Mouse (Mus musculus): ENCODE results near the gene Gm5788. TPM values are rescaled to one million over a fixed set of nuclear protein-coding genes. Genes with fewer than 3 reads are reported as not detected.
"Not testable (repeated sequence)": the region's sequence is repeated elsewhere in the genome, so short reads cannot be mapped to it uniquely, and the experiment has no call there.

Gm5788 gene
- not detected in 2 replicates for polyA plus RNA-seq (2012)

DNA sequence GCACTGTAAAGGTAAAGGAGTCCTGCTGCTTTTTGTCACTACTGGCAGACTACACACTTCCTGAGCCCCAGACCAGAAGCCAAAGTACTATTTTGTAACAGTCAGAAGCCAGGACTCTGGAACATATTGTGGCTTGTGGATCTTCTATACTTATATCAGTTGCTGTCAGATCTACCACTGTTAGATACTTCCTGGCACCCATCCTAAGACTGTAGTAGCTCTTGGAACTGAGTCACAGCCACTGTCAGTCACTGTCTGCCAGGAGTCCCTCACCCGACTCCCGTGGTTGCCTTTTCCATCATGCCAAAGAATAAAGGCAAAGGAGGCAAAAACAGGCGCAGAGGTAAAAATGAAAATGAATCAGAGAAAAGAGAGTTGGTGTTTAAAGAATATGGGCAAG, at the start of gene Gm5788:
Gm5788 (plus strand) TSS at position 301 of the 400 bp plus-strand sequence.
- not testable (repeated sequence) for TF ChIP-seq GATA1 (IDR thresholded peaks at IDR 0.05; ENCODE audit: low read length)

DNA sequence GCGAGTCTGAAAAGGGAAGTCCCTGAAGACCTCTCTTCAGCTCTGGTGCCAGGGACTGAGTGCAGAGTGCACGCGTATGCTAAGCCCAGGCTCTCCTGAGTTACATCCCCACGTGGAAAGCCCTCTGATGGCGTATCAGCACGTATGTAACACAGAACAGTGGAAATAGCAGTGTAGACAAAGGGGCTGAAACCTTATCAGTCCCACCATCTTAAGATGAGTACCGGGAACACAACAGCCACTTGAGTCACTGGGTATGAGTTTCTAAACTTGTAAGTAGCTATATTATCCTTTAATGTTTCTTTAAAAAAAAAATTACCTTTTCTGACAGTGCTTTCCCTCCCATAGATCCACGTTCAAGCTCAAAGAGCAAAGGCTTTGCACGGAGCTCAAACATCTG, 45.1 kb upstream of the Gm5788 start:
- no peak for TF ChIP-seq GATA1 (IDR thresholded peaks at IDR 0.05; ENCODE audit: low read length)

DNA sequence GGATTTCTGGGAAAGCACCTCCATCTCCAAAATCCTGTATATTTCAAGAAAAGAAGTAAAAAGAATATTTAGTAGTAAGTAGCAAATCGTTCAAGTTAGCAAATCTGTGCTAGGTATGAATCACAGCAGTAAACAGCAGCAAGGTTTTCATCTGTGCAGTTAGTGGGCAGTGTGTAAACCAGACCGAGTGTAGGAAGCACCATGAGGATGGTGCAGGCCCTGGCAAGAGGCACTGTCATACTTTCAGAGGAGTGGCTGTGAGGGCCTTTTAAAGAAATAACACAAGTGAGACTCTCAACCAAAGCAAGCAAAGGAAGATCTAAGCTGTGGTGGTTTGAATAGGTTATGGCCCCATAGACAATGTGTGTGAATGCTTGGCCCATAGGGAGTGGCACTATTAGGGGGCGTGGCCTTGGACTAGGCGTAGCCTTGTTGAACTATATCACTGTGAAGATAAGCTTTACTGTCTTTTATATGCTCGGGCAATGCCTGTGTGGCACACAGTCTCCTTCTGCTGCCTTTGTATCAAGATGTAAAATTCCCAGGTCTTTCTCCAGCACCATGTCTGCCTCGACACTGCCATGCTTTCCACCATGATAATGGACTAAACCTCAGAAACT, 29.7 kb upstream of the Gm5788 start:
- no peak for TF ChIP-seq GATA1 (IDR thresholded peaks at IDR 0.05; ENCODE audit: low read length)

DNA sequence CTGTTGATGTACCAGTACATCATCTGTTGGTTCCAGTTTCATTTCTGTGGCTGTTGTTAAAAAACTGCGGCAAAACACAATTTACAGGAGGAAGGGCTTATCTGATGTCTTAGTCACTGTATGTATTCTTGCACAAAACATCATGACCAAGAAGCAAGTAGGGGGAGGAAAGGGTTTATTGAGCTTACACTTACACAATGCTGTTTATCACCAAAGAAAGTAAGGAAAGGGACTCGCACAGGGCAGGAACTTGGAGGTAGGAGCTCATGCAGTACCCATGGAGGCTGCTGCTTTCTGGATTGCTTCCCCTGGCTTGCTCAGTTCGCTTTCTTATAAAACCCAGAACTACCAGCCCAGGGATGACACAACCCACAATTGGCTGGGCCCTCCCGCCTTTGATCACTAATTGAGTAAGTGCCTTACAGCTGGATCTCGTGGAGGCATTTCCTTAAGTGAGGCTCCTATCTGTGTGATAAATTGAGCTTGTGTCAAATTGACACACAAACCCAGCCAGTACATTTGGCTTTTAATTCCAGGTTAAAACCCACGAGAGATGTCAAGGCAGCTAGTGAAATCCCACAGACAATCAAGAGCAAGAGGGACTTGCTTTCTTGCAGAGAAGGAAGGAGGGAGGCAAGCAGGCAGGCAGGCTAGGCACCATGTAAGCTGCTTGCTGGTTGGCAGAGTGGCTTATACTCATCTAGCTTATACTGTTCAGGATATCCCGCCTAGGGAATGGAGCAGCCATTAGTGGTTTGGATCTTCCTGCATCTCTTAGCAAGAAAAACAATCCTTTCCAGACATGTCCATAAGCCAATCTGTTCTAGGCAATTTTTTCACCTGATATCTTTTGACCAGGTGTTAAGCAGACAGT, 24.0 kb upstream of the Gm5788 start:
- TF ChIP-seq GATA1 (IDR thresholded peaks at IDR 0.05; ENCODE audit: low read length) = no peak

DNA sequence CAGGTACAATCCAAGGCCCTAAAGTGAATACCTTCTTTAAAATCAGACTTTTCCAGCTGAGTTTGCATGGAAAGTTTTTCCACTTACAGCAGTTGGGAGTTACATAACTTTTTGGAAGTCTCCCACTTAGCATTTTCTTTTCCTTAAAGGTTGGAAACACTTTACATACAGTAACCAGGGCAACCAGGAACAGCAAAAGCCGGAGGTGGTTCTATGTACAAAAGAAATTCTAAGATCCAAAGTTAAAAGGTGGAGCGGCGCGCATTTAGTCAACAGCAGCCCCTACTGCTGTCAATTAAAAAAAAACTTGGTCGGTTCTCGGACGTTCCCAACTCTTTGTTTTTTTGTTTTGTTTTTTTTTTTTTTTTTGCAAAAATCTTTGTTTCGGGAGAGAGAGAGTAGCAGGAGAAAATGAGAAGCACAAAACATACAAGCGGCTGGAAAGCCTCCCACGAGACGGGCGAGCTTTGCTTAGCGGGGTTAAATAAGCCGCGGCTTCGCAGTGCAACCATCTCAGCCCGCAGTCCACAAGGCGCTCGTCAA, 23.0 kb upstream of the Gm5788 start:
- TF ChIP-seq GATA1 (IDR thresholded peaks at IDR 0.05; ENCODE audit: low read length) = no peak

DNA sequence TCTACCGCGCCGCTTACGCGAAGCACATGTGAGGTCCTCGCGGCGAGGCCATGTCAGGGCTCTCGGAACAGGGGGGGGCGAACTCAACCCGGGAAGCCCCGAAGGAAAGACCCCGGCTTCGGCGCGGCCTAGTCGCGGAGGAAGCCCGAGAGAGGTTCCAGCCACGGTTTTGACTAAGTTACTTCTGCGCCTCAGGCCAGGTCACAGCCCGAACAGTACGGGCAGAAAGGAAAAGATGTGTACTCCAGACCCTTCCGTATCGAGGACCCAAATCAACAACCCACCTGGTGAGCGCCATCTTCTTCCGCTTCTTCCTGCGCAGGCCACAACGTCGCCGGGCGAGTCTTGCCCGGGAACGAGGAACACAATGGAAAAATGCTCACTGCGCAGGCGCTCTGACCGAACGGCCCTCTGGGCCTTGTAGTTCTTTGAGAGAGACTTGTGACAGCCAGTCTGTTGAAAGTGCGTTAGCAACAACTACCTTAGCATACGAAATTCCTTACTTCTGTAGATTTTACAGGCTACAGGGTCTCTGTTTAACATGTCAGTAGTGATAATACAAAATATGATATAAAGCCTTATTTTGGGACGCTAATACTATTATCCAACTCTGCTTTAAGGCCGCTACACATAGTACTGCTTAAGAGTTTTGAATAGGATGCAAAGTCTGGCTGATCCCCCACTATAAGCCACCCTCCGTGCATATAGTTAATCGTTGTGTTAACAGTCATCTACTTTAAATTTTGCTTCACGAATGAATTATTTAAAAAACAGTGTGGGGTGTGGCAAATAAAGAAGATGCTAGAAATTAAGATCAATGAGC, 22.3 kb upstream of the Gm5788 start, which contains the start of gene Snw1:
Snw1 (minus strand) TSS at position 311 of the 823 bp plus-strand sequence.
- TF ChIP-seq GATA1 (IDR thresholded peaks at IDR 0.05; ENCODE audit: low read length) = no peak

DNA sequence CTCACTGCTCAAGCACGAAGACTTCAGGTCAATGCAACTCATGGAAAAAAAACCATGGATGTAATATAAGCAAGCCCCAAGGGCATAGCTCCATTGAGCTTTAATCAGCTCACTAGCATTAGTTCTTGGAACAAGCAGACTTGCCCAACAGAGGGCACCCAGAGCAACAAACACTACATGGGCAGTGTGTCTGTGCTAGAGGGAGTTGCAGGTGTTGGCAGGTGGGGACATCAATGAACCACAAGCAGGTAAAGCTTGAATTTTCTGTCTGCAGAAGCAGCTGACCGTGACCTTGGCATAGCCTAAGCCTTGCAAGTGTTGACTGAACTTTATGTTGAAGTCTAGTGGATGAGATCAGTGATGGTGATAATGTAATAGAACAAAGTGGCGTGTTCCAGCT, 19.8 kb upstream of the Gm5788 start:
- no peak for TF ChIP-seq GATA1 (IDR thresholded peaks at IDR 0.05; ENCODE audit: low read length)

DNA sequence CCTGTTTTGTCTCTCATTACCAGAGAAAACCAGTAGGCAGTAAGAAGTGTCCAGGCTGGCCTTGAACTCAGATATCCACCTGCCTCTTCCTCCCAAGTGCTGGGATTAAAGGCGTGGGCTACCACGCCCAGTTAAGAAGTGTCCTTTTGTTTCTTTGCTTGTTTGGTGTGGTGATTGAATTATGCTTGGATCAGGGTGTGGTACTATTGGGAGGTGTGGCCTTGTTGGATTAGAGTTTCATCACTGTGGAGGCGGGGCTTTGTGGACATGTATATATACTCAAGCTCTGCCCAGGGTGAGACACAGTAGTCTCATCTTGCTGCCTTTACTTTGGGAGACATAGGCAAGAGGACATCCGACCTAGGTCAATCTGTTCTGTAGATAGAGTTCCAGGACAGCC, 19.5 kb downstream of the Gm5788 start, which contains the start of gene Gm8300:
Gm8300 (plus strand) TSS at position 301 of the 400 bp plus-strand sequence.
- not testable (repeated sequence) for TF ChIP-seq GATA1 (IDR thresholded peaks at IDR 0.05; ENCODE audit: low read length)

DNA sequence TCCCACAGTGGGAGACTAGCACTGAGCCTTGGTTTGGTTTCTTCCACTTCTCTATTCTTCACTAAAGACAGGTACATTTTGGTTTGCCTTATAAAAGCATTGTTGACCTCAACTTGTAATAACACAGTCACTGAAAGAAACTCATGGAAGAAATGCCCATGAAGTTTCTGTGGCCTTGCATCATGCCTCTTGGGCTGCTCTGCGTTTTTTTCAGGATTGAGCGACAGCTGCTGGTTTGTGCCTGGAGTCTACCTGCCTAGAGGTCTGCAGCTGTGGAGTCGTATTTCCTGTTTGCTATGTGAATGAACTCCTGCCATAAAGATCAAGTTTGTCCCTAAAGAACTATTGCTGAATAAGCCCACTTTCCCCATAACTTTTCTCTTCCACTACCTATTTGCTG, 49.4 kb downstream of the Gm5788 start:
- TF ChIP-seq GATA1 (IDR thresholded peaks at IDR 0.05; ENCODE audit: low read length) = no peak

Other genes starting within 250 kb of the Gm5788 start
- 0.40 and 0.55 TPM in 2 replicates for gene Vipas39, start 228.5 kb upstream of the Gm5788 start, polyA plus RNA-seq (2012)
- gene Ahsa1, start 228.2 kb upstream of the Gm5788 start, polyA plus RNA-seq (2012) = 209 and 244 TPM in 2 replicates
- not detected in 2 replicates for gene Ism2, start 195.0 kb upstream of the Gm5788 start, polyA plus RNA-seq (2012)
- gene Sptlc2, start 106.4 kb upstream of the Gm5788 start, polyA plus RNA-seq (2012) = 20.7 and 28.7 TPM in 2 replicates
- 2.3 and 3.9 TPM in 2 replicates for gene Slirp, start 50.8 kb upstream of the Gm5788 start, polyA plus RNA-seq (2012)
- gene Alkbh1, start 50.7 kb upstream of the Gm5788 start, polyA plus RNA-seq (2012) = 26.5 and 30.5 TPM in 2 replicates
- gene Snw1, start 22.4 kb upstream of the Gm5788 start, polyA plus RNA-seq (2012) = 15.8 and 15.9 TPM in 2 replicates
- gene Gm8300, start 19.6 kb downstream of the Gm5788 start, polyA plus RNA-seq (2012) = not detected in 2 replicates
- gene Oog1, start 108.0 kb downstream of the Gm5788 start, polyA plus RNA-seq (2012) = not detected in 2 replicates
- not detected in 2 replicates for gene Gm4027, start 124.1 kb downstream of the Gm5788 start, polyA plus RNA-seq (2012)
- not detected in 2 replicates for gene Gm16381, start 149.9 kb downstream of the Gm5788 start, polyA plus RNA-seq (2012)